ENCODE assay signal across 24 mouse cellular contexts in the genomic region with DNA sequence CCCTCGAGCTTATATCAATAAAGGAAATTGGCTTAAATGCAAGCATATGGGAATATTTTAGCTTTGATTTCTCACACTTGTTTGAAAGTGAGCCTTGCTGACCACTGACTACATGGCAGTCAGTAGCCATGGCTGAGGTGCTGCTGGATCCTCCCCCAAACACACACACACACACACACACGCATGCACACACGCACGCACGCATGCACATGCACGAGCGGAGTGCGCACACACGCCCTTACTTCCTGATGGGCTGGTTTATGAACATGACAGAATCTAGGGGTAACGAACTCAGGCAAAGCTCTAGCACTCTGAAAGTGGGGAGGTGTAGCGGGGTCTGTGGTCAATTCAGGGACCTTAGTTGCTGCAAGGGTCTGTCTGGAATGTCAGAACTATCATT. TPM values are rescaled to one million over a fixed set of nuclear protein-coding genes. Genes with fewer than 3 reads are reported as not detected.
DNase-seq lines count a peak whose midpoint lies in the region; ATAC-seq and TF ChIP-seq lines count a peak whose summit lies in the region.
"Had no signal": no experiment of that assay in that cellular context is flagged by ENCODE, and none has a peak within 500 bp of the region (broad histone marks: within the 10 kb centered on the region; RNA-seq: fewer than 3 reads in every experiment).

No protein-coding gene starts in this region.

- no peak overlapping the region for H3K4me3 ChIP-seq in heart, embryonic 11.5 days (ENCODE audit: low read depth, low read length)
- no peak overlapping the region for H3K4me3 ChIP-seq in brown adipose tissue, adult 24 weeks (ENCODE audit: insufficient read depth, low read depth, low read length)
- no peak overlapping the region for H3K4me3 ChIP-seq in liver, postnatal 0 days (ENCODE audit: low read depth, low read length)
- H3K4me3 ChIP-seq: embryonic facial prominence, embryonic 12.5 days; embryonic facial prominence, embryonic 15.5 days; heart, embryonic 15.5 days; hindbrain, embryonic 12.5 days; hindbrain, embryonic 15.5 days had no signal

- no peak overlapping the region for H3K4me2 ChIP-seq in heart, embryonic 11.5 days
- no peak overlapping the region for H3K4me2 ChIP-seq in liver, postnatal 0 days (ENCODE audit: low read depth, low read length)
- H3K4me2 ChIP-seq: embryonic facial prominence, embryonic 12.5 days; embryonic facial prominence, embryonic 15.5 days; heart, embryonic 15.5 days; hindbrain, embryonic 12.5 days; hindbrain, embryonic 15.5 days had no signal

- no peak overlapping the region for H3K27ac ChIP-seq in heart, embryonic 11.5 days (ENCODE audit: low read depth, low read length)
- H3K27ac ChIP-seq in brown adipose tissue, adult 24 weeks (replicated peaks; ENCODE audit: low read depth, low read length) = peak overlapping the region; percentile 4; the same call in 1 of the 2 replicates
- H3K27ac ChIP-seq in liver, postnatal 0 days (ENCODE audit: low read depth) = no peak overlapping the region
- H3K27ac ChIP-seq: embryonic facial prominence, embryonic 12.5 days; embryonic facial prominence, embryonic 15.5 days; heart, embryonic 15.5 days; hindbrain, embryonic 12.5 days; hindbrain, embryonic 15.5 days had no signal

- ATAC-seq in heart, embryonic 11.5 days (replicated peaks; ENCODE audit: insufficient number of reproducible peaks, low FRiP score, low TSS enrichment) = no peak
- no peak for ATAC-seq in liver, postnatal 0 days
- ATAC-seq: CD4-positive, CD25-positive, alpha-beta regulatory T cell, adult 4 months; forebrain, embryonic 14.5 days; forebrain, postnatal 0 days; intestine, postnatal 0 days had no signal

- H3K9me3 ChIP-seq in heart, embryonic 11.5 days (replicated peaks; ENCODE audit: control insufficient read depth, low read length) = no peaks in the 10 kb centered on the region
- no peaks in the 10 kb centered on the region for H3K9me3 ChIP-seq in liver, postnatal 0 days (ENCODE audit: low read length)
- H3K9me3 ChIP-seq: embryonic facial prominence, embryonic 12.5 days; embryonic facial prominence, embryonic 15.5 days; heart, embryonic 15.5 days; hindbrain, embryonic 12.5 days; hindbrain, embryonic 15.5 days had no signal

- TF ChIP-seq CTCF in liver, postnatal 0 days (IDR thresholded peaks at IDR 0.05; ENCODE audit: low read depth) = no peak

- 0 out of 2 replicates have a peak overlapping the region, but pooled peaks have one; percentile 4 for H3K9ac ChIP-seq in heart, embryonic 11.5 days (ENCODE audit: low read depth, low read length)
- no peak overlapping the region for H3K9ac ChIP-seq in liver, postnatal 0 days (replicated peaks)
- H3K9ac ChIP-seq: embryonic facial prominence, embryonic 12.5 days; embryonic facial prominence, embryonic 15.5 days; forebrain, postnatal 0 days; heart, embryonic 15.5 days; hindbrain, embryonic 12.5 days; hindbrain, embryonic 15.5 days had no signal

- 95% methylated on average over 11 of the region's 11 CpGs for WGBS in heart, embryonic 11.5 days (ENCODE audit: insufficient replicate concordance)
- 86% methylated on average over 11 of the region's 11 CpGs for WGBS in liver, postnatal 0 days (ENCODE audit: insufficient replicate concordance)

- peaks cover 81% of the 10 kb centered on the region for H3K4me1 ChIP-seq in heart, embryonic 11.5 days (ENCODE audit: control insufficient read depth, insufficient read depth, low read length)
- peaks cover 75% of the 10 kb centered on the region for H3K4me1 ChIP-seq in brown adipose tissue, adult 24 weeks (ENCODE audit: control insufficient read depth, insufficient read depth, insufficient read length, low read length)
- peaks cover 17% of the 10 kb centered on the region for H3K4me1 ChIP-seq in liver, postnatal 0 days (ENCODE audit: insufficient read depth)

- no peaks in the 10 kb centered on the region for H3K27me3 ChIP-seq in heart, embryonic 11.5 days (ENCODE audit: control insufficient read depth, insufficient read depth, low read length)
- no peaks in the 10 kb centered on the region for H3K27me3 ChIP-seq in liver, postnatal 0 days (ENCODE audit: insufficient read depth, low read length)
- H3K27me3 ChIP-seq: embryonic facial prominence, embryonic 12.5 days; embryonic facial prominence, embryonic 15.5 days; heart, embryonic 15.5 days; hindbrain, embryonic 12.5 days; hindbrain, embryonic 15.5 days had no signal

- TF ChIP-seq EP300 in liver, postnatal 0 days (IDR thresholded peaks at IDR 0.05; ENCODE audit: low read depth) = no peak

- H3K36me3 ChIP-seq in heart, embryonic 11.5 days (ENCODE audit: control insufficient read depth, insufficient read depth, low read length) = no peaks in the 10 kb centered on the region; the same call in 1 of the 2 replicates
- H3K36me3 ChIP-seq in liver, postnatal 0 days (replicated peaks; ENCODE audit: insufficient read depth, low read length) = 0 out of 2 replicates have a peak, but pooled peaks cover 3% of the 10 kb centered on the region
- H3K36me3 ChIP-seq: hindbrain, embryonic 15.5 days had no signal

- DNase-seq in heart, adult 11 months = peak; percentile 83
- no peak for DNase-seq in heart, adult 9 months (ENCODE audit: low spot score in 2 of 2)
- no peak for DNase-seq in heart, adult 8-10 months (ENCODE audit: low spot score)
- DNase-seq in liver, postnatal 0 days = no peak
- DNase-seq: adrenal gland, adult 2 months; adrenal gland, postnatal 14 days; cerebellum, adult 11-12 months; cerebellum, adult 8-10 months; cerebellum, postnatal 10 days; forebrain, postnatal 0 days; gastrocnemius, postnatal 10 days; gastrocnemius, postnatal 36 days; heart, postnatal 14 days; kidney, adult 2 months had no signal

RNA-seq across cellular contexts. Expression of a gene that starts 16.8 kb away (rescaled TPM):
- polyA plus RNA-seq in heart, embryonic 11.5 days (2014; fragmentation: Nextera tagmentation; extraction: Ambion mirVana) = 30.0 and 33.9 TPM in 2 replicates
- total RNA-seq in heart, adult 8-10 months (2022) = 10 to 100 TPM; 51.1 to 75.8 (median 59.4) TPM
- polyA plus RNA-seq in brown adipose tissue, adult 24 weeks (2012; ENCODE audit: insufficient read depth, insufficient read length, missing spikeins) = 44.4 and 326 TPM in 2 replicates
- 13.4 and 14.2 TPM in 2 replicates for polyA plus RNA-seq in liver, postnatal 0 days (2015; fragmentation: Nextera tagmentation; extraction: Ambion mirVana)

RNA-seq across cellular contexts. Expression of a gene that starts 17.5 kb away (rescaled TPM):
- polyA plus RNA-seq in heart, embryonic 11.5 days (2014; fragmentation: Nextera tagmentation; extraction: Ambion mirVana) = 147 TPM in 2 replicates
- total RNA-seq in heart, adult 8-10 months (2022) = 10 to 100 TPM; 52.7 to 57.9 (median 55.4) TPM
- 124 and 179 TPM in 2 replicates for polyA plus RNA-seq in brown adipose tissue, adult 24 weeks (2012; ENCODE audit: insufficient read depth, insufficient read length, missing spikeins)
- 34.4 and 35.0 TPM in 2 replicates for polyA plus RNA-seq in liver, postnatal 0 days (2015; fragmentation: Nextera tagmentation; extraction: Ambion mirVana)
